Mouse (Mus musculus) left cerebral cortex, adult 18-20 months (tissue): ENCODE data around the gene 9130213A22Rik. TPM values are rescaled to one million over a fixed set of nuclear protein-coding genes. Genes with fewer than 3 reads are reported as not detected.

Source experiments
- DNase-seq, 2 experiments: peaks; one replicate each; pipeline ENCODE4 v3.0.0; 2021 to 2022; ENCODE audit warnings: low spot score in 2 of 2, mixed read lengths in 1 of 2
- total RNA-seq, 2 experiments: library from RNA; stranded (reverse); gene quantifications; 2 replicates each; pipeline ENCODE4 v1.2.3; 2021

The 9130213A22Rik gene
- total RNA-seq, 2 experiments from 2014 or later: 0.53 to 0.98 TPM

- no peak for DNase-seq
These were observed 45.8 kb downstream of the 9130213A22Rik start for GRCm38 (mm10) chr11:69076572-69076971.

GRCm38 (mm10) chr11:69075764-69076479 is 46.5 kb downstream of the 9130213A22Rik start:
- DNase-seq: no peak

- DNase-seq: no peak
These were observed 47.7 kb downstream of the 9130213A22Rik start for GRCm38 (mm10) chr11:69074776-69075069.

GRCm38 (mm10) chr11:69073951-69074775 is 48.2 kb downstream of the 9130213A22Rik start:
- no peak for DNase-seq

GRCm38 (mm10) chr11:69073065-69073888 is 49.1 kb downstream of the 9130213A22Rik start:
- peak; percentile 82 to 83 for DNase-seq

GRCm38 (mm10) chr11:69072666-69073064 is 49.7 kb downstream of the 9130213A22Rik start:
- DNase-seq: no peak

GRCm38 (mm10) chr11:69072234-69072633 is 50.2 kb downstream of the 9130213A22Rik start:
- DNase-seq: no peak

GRCm38 (mm10) chr11:69071262-69071661 is 51.1 kb downstream of the 9130213A22Rik start:
- peak in 1 of 2 experiments; percentile 37 for DNase-seq

GRCm38 (mm10) chr11:69070590-69071222 is 51.7 kb downstream of the 9130213A22Rik start, which contains the start of gene Tmem107:
Tmem107 (plus strand) TSS chr11:69070806.
- DNase-seq: peak; percentile 95 to 96

- DNase-seq: no peak
These were observed 52.3 kb downstream of the 9130213A22Rik start for GRCm38 (mm10) chr11:69070093-69070492.

Other genes with a start within 250 kb of the 9130213A22Rik start
- gene Rnf222, start 234.0 kb downstream of the 9130213A22Rik start, total RNA-seq: not detected
- 100 to 1,000 TPM; 894 to 903 TPM for gene Rpl26, start 221.0 kb downstream of the 9130213A22Rik start, total RNA-seq
- gene Odf4, start 195.5 kb downstream of the 9130213A22Rik start, total RNA-seq: not detected
- 10 to 100 TPM; 20.4 to 24.0 TPM for gene Arhgef15, start 165.1 kb downstream of the 9130213A22Rik start, total RNA-seq
- 1 to 10 TPM; 5.6 to 6.7 TPM for gene Slc25a35, start 154.5 kb downstream of the 9130213A22Rik start, total RNA-seq
- 10 to 100 TPM; 17.8 to 18.2 TPM for gene Rangrf, start 147.4 kb downstream of the 9130213A22Rik start, total RNA-seq
- gene Pfas, start 114.1 kb downstream of the 9130213A22Rik start, total RNA-seq: 10 to 100 TPM; 26.1 to 26.2 TPM
- 10 to 100 TPM; 37.8 to 46.0 TPM for gene Ctc1, start 106.7 kb downstream of the 9130213A22Rik start, total RNA-seq
- under 1 TPM in 1 of 2 experiments, not detected in 1; 0.30 TPM for gene Aurkb, start 76.9 kb downstream of the 9130213A22Rik start, total RNA-seq
- 10 to 100 TPM; 35.2 to 38.0 TPM for gene Borcs6, start 62.9 kb downstream of the 9130213A22Rik start, total RNA-seq
- 10 to 100 TPM; 23.6 to 26.8 TPM for gene Tmem107, start 51.8 kb downstream of the 9130213A22Rik start, total RNA-seq
- 1,000 to 10,000 TPM; 1,053 to 1,091 TPM for gene Vamp2, start 34.1 kb downstream of the 9130213A22Rik start, total RNA-seq
- 100 to 1,000 TPM; 129 to 133 TPM for gene Per1, start 27.4 kb downstream of the 9130213A22Rik start, total RNA-seq
- under 1 TPM; 0.42 to 0.79 TPM for gene Hes7, start 2.2 kb downstream of the 9130213A22Rik start, total RNA-seq
- gene Aloxe3, start 3.3 kb upstream of the 9130213A22Rik start, total RNA-seq: 1 to 10 TPM; 4.4 to 6.8 TPM
- gene Alox12b, start 34.4 kb upstream of the 9130213A22Rik start, total RNA-seq: 10 to 100 TPM in 1 of 2 experiments, 1 to 10 TPM in 1; 9.8 to 13.7 TPM
- 10 to 100 TPM; 10.2 to 11.7 TPM for gene Alox8, start 75.3 kb upstream of the 9130213A22Rik start, total RNA-seq
- gene Gucy2e, start 114.4 kb upstream of the 9130213A22Rik start, total RNA-seq: 1 to 10 TPM; 1.2 TPM
- gene Cntrob, start 201.2 kb upstream of the 9130213A22Rik start, total RNA-seq: 10 to 100 TPM; 15.2 to 25.0 TPM
- gene Trappc1, start 201.4 kb upstream of the 9130213A22Rik start, total RNA-seq: 10 to 100 TPM; 53.2 to 59.5 TPM
- 100 to 1,000 TPM in 1 of 2 experiments, 10 to 100 TPM in 1; 75.3 to 102 TPM for gene Kcnab3, start 203.7 kb upstream of the 9130213A22Rik start, total RNA-seq
- gene Rnf227, start 217.9 kb upstream of the 9130213A22Rik start, total RNA-seq: 100 to 1,000 TPM; 186 to 190 TPM
- gene Chd3, start 246.8 kb upstream of the 9130213A22Rik start, total RNA-seq: 100 to 1,000 TPM; 346 to 387 TPM